Mouse (Mus musculus): ENCODE data around the gene Gm28038.

The Gm28038 gene

GRCm38 (mm10) chr2:30256616-30257350, 24.1 kb upstream of the Gm28038 start:
- DNase-seq (ENCODE audit: low read depth, low spot score), result no peak

GRCm38 (mm10) chr2:30257699-30258460, 23.0 kb upstream of the Gm28038 start:
- DNase-seq (ENCODE audit: low read depth, low spot score), result no peak

- DNase-seq (ENCODE audit: low read depth, low spot score), result no peak
Observed at GRCm38 (mm10) chr2:30258600-30258999, 22.2 kb upstream of the Gm28038 start.

DNA sequence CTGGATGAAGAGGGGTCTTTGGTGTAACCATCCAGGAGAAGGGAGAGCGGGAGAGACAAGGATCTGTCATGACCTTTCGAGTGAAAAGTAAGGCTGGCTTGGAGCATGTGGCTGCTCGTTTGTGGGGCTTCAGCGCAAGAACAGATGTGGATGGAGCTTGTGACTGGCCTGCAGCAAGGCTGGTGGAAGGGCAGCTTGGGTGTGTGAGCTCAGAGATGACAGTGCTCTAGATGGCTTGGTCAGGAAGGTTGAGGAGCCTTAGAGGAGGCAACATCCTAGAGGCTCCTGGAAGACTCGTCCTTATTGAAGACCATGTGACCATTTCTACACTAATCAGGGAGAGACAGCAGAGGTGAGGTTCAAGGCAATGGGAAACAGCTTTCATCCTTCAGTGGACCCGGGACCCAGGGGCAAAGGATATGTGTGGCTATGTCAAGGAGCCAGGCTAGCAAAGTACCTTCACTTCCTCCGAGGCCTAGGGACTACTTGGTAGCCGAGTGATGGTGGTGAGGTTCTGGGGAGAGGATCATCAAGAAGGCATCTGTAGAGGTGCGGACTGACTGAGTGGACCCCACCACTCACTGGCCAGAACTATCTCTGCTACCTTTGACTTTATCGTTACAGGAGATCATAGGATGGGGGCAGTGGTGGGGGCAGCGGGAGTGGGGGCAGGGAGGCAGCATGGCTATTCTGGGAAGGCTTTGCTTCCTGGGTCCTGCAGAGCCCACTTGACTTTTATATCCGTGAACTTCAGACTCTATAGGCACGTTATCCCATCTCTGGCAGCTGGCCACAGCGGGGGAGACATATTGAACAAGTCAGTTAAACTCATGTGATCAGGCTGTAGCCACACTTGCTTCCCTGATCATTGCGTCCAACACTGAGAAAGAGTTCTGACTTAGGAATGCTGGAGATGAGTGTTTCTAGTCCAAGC, 21.4 kb upstream of the Gm28038 start:
- DNase-seq (ENCODE audit: low read depth, low spot score), result no peak

DNA sequence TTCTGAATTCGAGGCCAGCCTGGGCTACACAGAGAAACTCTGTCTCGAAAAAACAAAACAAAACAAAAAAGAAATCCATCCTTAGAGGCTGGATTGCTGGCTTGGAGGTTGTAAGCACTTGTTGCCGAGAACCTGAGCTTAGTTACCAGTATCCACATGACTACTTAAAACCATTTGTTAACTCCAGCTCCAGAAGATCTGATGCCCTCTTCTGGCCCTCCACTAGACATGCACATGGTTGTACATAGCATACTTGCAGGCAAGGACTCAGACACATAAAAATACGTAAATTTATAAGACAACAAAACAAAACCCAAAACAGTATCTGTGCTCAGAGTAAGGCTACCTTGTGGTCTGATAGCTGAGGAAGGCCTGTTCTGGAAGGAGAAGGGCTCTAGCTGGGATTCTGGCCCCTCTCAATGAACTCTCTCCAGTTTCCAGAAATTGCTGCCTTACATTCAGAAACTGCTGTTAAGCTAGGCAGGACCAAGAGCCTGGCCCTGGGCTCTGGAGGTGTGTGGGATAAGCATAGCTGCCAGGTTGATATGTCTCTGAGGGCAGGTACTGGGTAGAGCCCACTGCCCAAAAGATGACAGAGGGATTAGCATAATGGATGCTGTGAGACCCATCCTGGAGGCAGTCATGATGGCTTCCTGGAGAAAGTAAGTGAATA, 19.6 kb upstream of the Gm28038 start:
- DNase-seq (ENCODE audit: low read depth, low spot score), result peak; percentile 46

GRCm38 (mm10) chr2:30261921-30262839, 18.7 kb upstream of the Gm28038 start:
- DNase-seq (ENCODE audit: low read depth, low spot score), result no peak

DNA sequence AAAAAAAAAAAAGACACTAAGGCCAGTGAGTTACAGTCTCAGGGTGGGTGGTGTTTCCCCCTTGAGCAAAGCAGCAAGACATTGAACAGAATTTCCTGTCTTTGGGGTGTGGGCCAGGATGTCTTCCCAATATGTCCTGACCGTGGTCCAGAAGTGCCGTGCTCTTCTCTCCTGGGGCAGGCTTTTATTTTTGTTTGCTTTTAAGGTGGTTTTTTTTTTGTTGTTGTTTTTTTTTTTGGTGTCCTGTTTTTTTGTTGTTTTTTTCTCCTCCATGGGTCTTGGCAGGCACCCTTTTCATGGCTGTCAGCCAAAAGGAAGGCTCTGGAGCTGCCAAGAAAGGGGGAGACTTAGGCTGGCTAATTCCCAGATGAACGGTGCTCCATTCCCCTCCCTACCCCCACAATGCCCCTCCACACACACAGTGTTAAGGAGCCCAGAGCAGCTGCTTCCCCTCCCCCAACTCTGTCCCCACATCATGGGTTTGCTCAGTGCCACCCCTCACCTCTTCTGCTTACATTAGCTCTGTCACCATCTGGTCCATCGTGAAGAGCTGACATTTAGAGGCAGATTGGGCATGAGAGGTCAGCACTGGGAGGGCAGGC, 17.9 kb upstream of the Gm28038 start:
- no peak for DNase-seq (ENCODE audit: low read depth, low spot score)

DNA sequence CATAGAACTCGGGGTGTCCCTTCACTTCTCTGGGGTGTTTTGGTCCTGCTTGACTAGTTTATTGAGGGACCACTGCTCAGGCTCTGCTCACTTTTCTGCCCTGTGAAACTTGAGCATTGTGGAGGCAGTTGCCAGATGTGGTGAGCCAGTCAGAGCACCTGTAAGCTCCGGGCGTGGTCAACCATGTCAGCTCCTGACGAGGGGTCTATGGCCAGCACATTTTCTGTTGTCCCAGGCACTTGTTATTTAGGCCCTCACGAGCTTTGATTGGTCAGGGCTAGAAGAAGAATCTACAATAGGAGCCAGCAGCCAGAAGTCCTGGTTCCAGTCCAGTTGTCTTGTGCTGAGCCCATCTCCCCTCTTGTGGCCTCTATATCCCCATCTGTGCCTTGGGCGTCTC, 17.0 kb upstream of the Gm28038 start:
- DNase-seq (ENCODE audit: low read depth, low spot score), result no peak

- DNase-seq (ENCODE audit: low read depth, low spot score), result no peak
Observed at GRCm38 (mm10) chr2:30264671-30265519, 15.9 kb upstream of the Gm28038 start.

GRCm38 (mm10) chr2:30265767-30266253, 15.0 kb upstream of the Gm28038 start, which contains the start of gene Phyhd1:
Phyhd1 (plus strand) TSS chr2:30266203.
- DNase-seq (ENCODE audit: low read depth, low spot score), result no peak

DNA sequence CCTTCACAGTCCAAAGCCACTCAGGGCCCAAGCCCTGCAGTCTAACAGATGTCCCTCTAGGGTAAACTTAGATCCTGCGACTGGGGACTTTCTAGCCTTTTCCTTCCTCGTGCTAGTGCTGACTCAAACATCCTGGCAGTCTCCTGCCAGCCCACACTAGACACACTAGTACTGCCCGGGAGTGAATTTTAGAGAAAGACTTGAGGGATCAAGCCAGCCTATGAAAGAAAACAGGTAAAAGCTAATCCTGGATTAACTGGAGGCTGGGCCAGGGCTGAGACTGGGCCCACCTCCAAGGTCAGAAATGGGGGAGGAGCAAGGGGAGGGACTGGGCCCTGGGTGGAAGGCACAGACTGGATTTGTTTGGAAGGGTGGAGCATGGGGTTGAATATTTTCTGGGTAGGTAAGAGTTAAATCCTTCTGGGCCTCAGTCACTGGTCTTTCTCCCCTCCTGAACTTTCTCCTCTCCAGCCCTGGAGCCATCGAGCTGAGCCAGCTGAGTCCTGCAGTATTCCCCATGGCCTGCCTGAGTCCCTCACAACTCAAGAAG, 14.4 kb upstream of the Gm28038 start:
- no peak for DNase-seq (ENCODE audit: low read depth, low spot score)

- no peak for DNase-seq (ENCODE audit: low read depth, low spot score)
Observed at GRCm38 (mm10) chr2:30267466-30267865, 13.4 kb upstream of the Gm28038 start.

DNA sequence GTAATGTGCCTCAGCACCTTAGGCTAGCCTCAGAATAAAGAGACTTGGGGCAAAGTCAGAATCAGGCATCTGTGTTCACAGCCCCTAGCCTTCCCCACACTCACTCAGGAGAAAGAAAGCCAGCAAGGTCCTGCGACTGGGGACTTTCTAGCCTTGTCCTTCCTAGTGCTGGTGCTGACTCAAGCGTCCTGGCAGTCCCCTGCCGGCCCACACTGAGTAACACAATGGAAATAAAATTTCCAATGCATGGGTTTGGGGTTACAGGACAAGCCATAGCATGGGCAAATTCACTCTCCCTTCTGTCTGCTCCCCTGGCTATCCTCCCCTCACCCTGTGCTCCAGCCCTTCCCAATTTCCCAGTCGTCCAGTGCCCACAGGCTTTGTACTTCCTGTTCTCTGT, 12.5 kb upstream of the Gm28038 start:
- no peak for DNase-seq (ENCODE audit: low read depth, low spot score)

- DNase-seq (ENCODE audit: low read depth, low spot score), result no peak
Observed at GRCm38 (mm10) chr2:30269241-30269990, 11.4 kb upstream of the Gm28038 start.

- peak; percentile 81 for DNase-seq (ENCODE audit: low read depth, low spot score)
Observed at GRCm38 (mm10) chr2:30270134-30270533, 10.7 kb upstream of the Gm28038 start.

GRCm38 (mm10) chr2:30281651-30282050, 808 bp downstream of the Gm28038 start:
- DNase-seq (ENCODE audit: low read depth, low spot score), result no peak

- DNase-seq (ENCODE audit: low read depth, low spot score), result no peak
Observed at GRCm38 (mm10) chr2:30283193-30283592, 2.4 kb downstream of the Gm28038 start.

DNA sequence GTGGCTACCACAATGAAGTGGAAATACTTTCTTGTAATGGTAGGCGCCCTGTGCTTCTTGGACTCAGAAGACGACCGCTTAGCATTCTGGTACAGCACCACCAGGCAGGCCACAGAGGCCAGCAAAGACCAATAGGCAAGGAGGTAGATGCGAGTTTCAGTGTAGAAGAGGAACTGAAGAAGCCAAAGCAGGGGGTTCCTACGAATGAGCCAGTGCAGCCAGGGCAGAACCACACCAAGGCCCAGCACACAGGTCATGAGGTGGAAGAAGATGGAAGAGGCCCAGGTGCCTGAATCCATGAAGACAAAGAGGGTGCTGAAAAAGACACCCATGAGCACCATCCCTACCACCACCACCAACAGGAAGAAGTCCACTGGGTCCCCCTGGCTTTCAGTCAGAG, 4.2 kb downstream of the Gm28038 start:
- DNase-seq (ENCODE audit: low read depth, low spot score), result no peak
